Mouse (Mus musculus) right cerebral cortex, postnatal 10 days (tissue): ENCODE data around the gene Resf1.
A peak's percentile ranks its signal among the peaks of the same experiment; 100 is the strongest.
"Not testable (repeated sequence)": the region's sequence is repeated elsewhere in the genome, so short reads cannot be mapped to it uniquely, and the experiment has no call there.

ENCODE experiments used
- DNase-seq, 2 experiments: peaks; one replicate each; pipeline ENCODE4 v3.0.0; 2021; ENCODE audit warnings: low spot score in 2 of 2

The Resf1 gene

GRCm38 (mm10) chr6:149343802-149344201, 34.6 kb downstream of the Resf1 start:
- DNase-seq, result no peak

GRCm38 (mm10) chr6:149344372-149344771, 35.2 kb downstream of the Resf1 start:
- DNase-seq, result no peak

- not testable (repeated sequence) for DNase-seq
These were observed 39.0 kb downstream of the Resf1 start for GRCm38 (mm10) chr6:149348211-149348610.

DNA sequence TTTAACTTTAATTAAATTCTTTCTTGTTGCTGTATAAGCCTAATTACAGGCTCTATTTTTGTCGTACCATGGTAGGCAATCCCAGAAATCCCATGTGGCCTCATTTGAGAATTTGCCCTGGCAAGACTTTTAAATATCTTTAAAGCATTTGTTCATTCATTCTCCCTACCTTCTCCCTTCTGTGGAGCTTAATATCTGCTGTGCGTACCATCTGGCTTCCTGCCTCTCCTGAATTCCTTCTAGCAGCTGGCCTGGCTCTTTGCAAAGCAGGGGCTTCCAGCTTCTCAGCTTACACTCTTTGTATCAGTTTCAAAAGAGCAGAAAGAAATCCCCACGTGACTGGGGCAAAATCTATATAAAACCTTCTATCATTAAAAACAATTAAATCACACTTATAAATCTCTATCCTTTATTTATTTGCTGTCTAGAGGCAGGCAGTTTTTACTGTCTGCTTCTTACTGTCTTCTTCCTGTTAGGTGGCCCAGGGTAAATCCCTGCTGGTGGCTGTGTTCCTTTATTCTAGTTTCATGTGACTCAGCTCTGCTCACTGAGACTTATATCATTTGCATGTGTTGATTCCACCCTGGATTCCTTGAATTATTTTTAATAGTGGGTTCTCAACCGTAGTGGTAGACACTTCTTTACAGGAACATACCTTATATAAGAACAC, 45.7 kb downstream of the Resf1 start:
- no peak for DNase-seq

DNA sequence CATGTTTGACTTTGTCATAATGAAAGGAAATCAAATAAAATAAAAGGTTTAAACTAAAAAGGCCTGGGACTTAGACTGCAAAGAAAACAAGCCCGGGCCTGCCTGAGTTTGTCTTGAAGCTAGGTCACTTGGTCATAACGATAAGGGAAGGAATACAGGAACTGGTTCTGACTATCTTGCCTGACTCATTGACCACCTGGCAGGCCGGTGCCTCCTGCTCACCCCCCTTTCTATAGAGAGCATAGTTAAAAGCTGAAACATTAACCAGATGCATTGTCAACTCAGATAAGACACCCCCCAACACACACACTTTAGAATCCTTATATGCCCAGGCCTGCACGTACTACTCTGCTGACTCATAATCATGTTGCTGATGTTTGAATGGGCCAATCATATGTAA, 46.6 kb downstream of the Resf1 start:
- not testable (repeated sequence) for DNase-seq

- DNase-seq, result no peak
These were observed 47.9 kb downstream of the Resf1 start for GRCm38 (mm10) chr6:149357155-149357554.

DNA sequence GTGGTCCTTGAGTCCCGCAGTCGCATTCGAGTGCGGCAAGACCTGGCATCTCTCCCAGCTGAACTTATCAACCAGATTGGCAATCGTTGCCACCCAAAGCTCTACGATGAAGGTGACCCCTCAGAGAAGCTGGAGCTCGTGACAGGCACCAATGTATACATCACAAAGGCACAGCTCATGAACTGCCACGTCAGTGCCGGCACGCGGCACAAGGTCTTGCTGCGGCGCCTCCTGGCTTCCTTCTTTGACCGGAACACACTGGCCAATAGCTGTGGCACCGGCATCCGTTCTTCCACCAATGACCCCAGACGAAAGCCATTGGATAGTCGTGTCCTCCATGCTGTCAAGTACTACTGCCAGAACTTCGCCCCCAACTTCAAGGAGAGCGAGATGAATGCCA, 53.3 kb downstream of the Resf1 start:
- DNase-seq, result not testable (repeated sequence)

GRCm38 (mm10) chr6:149365975-149366374, 56.8 kb downstream of the Resf1 start:
- DNase-seq, result not testable (repeated sequence)

GRCm38 (mm10) chr6:149366403-149366802, 57.2 kb downstream of the Resf1 start:
- no peak for DNase-seq

DNA sequence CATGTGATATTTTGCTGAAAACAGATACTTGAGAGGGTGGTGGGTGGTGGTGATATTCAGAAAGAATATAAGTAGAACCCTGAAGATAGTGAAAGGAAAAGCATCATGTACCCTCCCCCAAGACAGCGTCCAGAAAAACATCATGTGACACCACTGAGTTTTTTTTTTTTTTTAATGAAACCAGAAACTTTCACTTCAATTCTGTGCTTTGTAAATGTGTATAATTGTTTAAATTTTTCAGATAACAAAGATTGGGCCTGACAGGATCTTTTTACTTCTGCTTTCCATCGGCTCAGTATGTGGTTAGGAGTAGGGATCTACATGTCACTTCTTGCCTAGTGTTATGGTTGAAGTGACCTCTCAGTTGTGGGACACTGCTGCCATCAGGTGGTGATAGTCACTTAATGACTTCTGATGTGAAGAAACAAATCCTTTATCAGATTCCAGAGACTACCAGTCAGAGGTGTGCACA, 65.8 kb downstream of the Resf1 start:
- DNase-seq, result peak; percentile 47 to 65

- no peak for DNase-seq
These were observed 74.3 kb downstream of the Resf1 start for GRCm38 (mm10) chr6:149383531-149383930.
